Mouse (Mus musculus): Measurements from ENCODE around the gene Best1.
"Not testable (repeated sequence)": the region's sequence is repeated elsewhere in the genome, so short reads cannot be mapped to it uniquely, and the experiment has no call there.

Best1 gene

GRCm38 (mm10) chr19:9991304-9991703 lies 10.1 kb downstream of the Best1 start:
- peak; percentile 69 to 85 for DNase-seq (ENCODE audit: low spot score in 2 of 2)

- DNase-seq (ENCODE audit: low spot score in 2 of 2) = no peak
Observed at GRCm38 (mm10) chr19:9989884-9990256, 11.6 kb downstream of the Best1 start.

- no peak for DNase-seq (ENCODE audit: low spot score in 2 of 2)
Observed at GRCm38 (mm10) chr19:9989171-9989883, 12.1 kb downstream of the Best1 start.

- DNase-seq (ENCODE audit: low spot score in 2 of 2) = no peak
Observed at GRCm38 (mm10) chr19:9987593-9987992, 13.8 kb downstream of the Best1 start.

GRCm38 (mm10) chr19:9987192-9987591 lies 14.2 kb downstream of the Best1 start:
- DNase-seq (ENCODE audit: low spot score in 2 of 2) = no peak

- no peak for DNase-seq (ENCODE audit: low spot score in 2 of 2)
Observed at GRCm38 (mm10) chr19:9985900-9986421, 15.5 kb downstream of the Best1 start.

- DNase-seq (ENCODE audit: low spot score in 2 of 2) = no peak
Observed at GRCm38 (mm10) chr19:9985190-9985899, 16.1 kb downstream of the Best1 start.

GRCm38 (mm10) chr19:9984111-9985055 lies 17.1 kb downstream of the Best1 start:
- no peak for DNase-seq (ENCODE audit: low spot score in 2 of 2)

- DNase-seq (ENCODE audit: low spot score in 2 of 2) = peak; percentile 73 to 79
Observed at GRCm38 (mm10) chr19:9982852-9983542, 18.4 kb downstream of the Best1 start.

- peak; percentile 96 for DNase-seq (ENCODE audit: low spot score in 2 of 2)
Observed at GRCm38 (mm10) chr19:9982151-9982851, 19.1 kb downstream of the Best1 start.

- no peak for DNase-seq (ENCODE audit: low spot score in 2 of 2)
Observed at GRCm38 (mm10) chr19:9981621-9982020, 19.8 kb downstream of the Best1 start.

GRCm38 (mm10) chr19:9980258-9980657 lies 21.2 kb downstream of the Best1 start, which contains the start of gene Fth1:
TSS of gene Fth1 (plus strand) at chr19:9980598.
- DNase-seq (ENCODE audit: low spot score in 2 of 2) = no peak

GRCm38 (mm10) chr19:9979156-9979555 lies 22.3 kb downstream of the Best1 start:
- no peak for DNase-seq (ENCODE audit: low spot score in 2 of 2)

- DNase-seq (ENCODE audit: low spot score in 2 of 2) = peak; percentile 77 to 85
Observed at GRCm38 (mm10) chr19:9978431-9978951, 22.9 kb downstream of the Best1 start.

GRCm38 (mm10) chr19:9977085-9977484 lies 24.3 kb downstream of the Best1 start:
- DNase-seq (ENCODE audit: low spot score in 2 of 2) = no peak

GRCm38 (mm10) chr19:9974853-9975252 lies 26.6 kb downstream of the Best1 start:
- DNase-seq (ENCODE audit: low spot score in 2 of 2) = not testable (repeated sequence)

- no peak for DNase-seq (ENCODE audit: low spot score in 2 of 2)
Observed at GRCm38 (mm10) chr19:9968081-9968787, 33.2 kb downstream of the Best1 start.

GRCm38 (mm10) chr19:9966096-9966867 lies 35.2 kb downstream of the Best1 start:
- DNase-seq (ENCODE audit: low spot score in 2 of 2) = no peak
